Mouse (Mus musculus) midbrain, postnatal 0 days (tissue): ENCODE measurements around the gene Abhd15. TPM values are rescaled to one million over a fixed set of nuclear protein-coding genes. Genes with fewer than 3 reads are reported as not detected.

Source experiments
- ATAC-seq: fragments of 200-750 bp; cut with Nextera tagmentation; 2 replicates; pipeline ENCODE4 v1.8.0; 2017; ENCODE audit warnings: moderate number of reproducible peaks, mild to moderate bottlenecking, moderate TSS enrichment, moderate library complexity; ENCODE audit not compliant: low FRiP score
- DNase-seq: peaks from one replicate; pipeline ENCODE4 v3.0.0-alpha.2; 2015; ENCODE audit warnings: low spot score
- H3K27ac ChIP-seq: fragments of 300-500 bp; sonication (generic); 2 replicates; pipeline ENCODE4 v1.5.1; 2014; ENCODE audit warnings: low read depth, mild to moderate bottlenecking, low read length, mixed read lengths
- H3K27me3 ChIP-seq: fragments of 300-500 bp; sonication (generic); 2 replicates; pipeline ENCODE4 v1.6.1; 2014; ENCODE audit warnings: low read length, control low read depth, mixed read lengths; ENCODE audit not compliant: insufficient read depth
- H3K36me3 ChIP-seq: fragments of 300-500 bp; sonication (generic); 2 replicates; pipeline ENCODE4 v1.6.1; 2014; ENCODE audit warnings: low read length, control low read depth, mixed read lengths; ENCODE audit not compliant: insufficient read depth
- H3K4me1 ChIP-seq: fragments of 300-500 bp; sonication (generic); 2 replicates; pipeline ENCODE4 v1.6.1; 2014; ENCODE audit warnings: mild to moderate bottlenecking, control low read depth, antibody characterized with exemption, low read length, mixed read lengths; ENCODE audit not compliant: insufficient read depth
- H3K4me2 ChIP-seq: fragments of 300-500 bp; sonication (generic); 2 replicates; pipeline ENCODE4 v1.6.1; 2014; ENCODE audit warnings: low read depth, mild to moderate bottlenecking, low read length, mixed read lengths; ENCODE audit not compliant: poor library complexity, severe bottlenecking
- H3K4me3 ChIP-seq: fragments of 300-500 bp; sonication (generic); 2 replicates; pipeline ENCODE4 v1.5.1; 2014; ENCODE audit warnings: low read depth, mild to moderate bottlenecking, low read length, moderate library complexity
- H3K9ac ChIP-seq: fragments of 300-500 bp; sonication (generic); replicated peaks from 2 replicates; pipeline ENCODE4 v1.6.1; 2014; ENCODE audit warnings: mild to moderate bottlenecking, low read length, moderate library complexity, mixed read lengths; ENCODE audit not compliant: poor library complexity, severe bottlenecking
- H3K9me3 ChIP-seq: fragments of 300-500 bp; sonication (generic); 2 replicates; pipeline ENCODE4 v1.6.1; 2016; ENCODE audit warnings: low read length, control low read depth
- CTCF ChIP-seq: IDR thresholded peaks from 2 replicates; pipeline ENCODE4 v1.5.1; 2016; ENCODE audit warnings: antibody characterized with exemption, mild to moderate bottlenecking
- WGBS: fragments of 180-500 bp; shearing (Covaris S2); extraction: QIAGEN DNeasy Blood & Tissue Kit; methylation state at CpG from one replicate; pipeline ENCODE4 v1.1.7; 2014; 5-methylcytosine and 5-hydroxymethylcytosine counted together
- polyA plus RNA-seq: library from polyadenylated mRNA; unstranded; fragments of >200 nt; fragmentation: Nextera tagmentation; extraction: Ambion mirVana; gene quantifications from 2 replicates; pipeline ENCODE4 v1.2.1, GENCODE M21; 2015
- total RNA-seq: library from RNA; depleted of rRNA; stranded (reverse); fragments of >200 nt; gene quantifications from 2 replicates; pipeline ENCODE4 v1.2.3, GENCODE M21; 2014; rRNA removed

Gene Abhd15
- 3.6 and 4.2 TPM in 2 replicates for total RNA-seq
- polyA plus RNA-seq = 1.6 and 1.8 TPM in 2 replicates

DNA sequence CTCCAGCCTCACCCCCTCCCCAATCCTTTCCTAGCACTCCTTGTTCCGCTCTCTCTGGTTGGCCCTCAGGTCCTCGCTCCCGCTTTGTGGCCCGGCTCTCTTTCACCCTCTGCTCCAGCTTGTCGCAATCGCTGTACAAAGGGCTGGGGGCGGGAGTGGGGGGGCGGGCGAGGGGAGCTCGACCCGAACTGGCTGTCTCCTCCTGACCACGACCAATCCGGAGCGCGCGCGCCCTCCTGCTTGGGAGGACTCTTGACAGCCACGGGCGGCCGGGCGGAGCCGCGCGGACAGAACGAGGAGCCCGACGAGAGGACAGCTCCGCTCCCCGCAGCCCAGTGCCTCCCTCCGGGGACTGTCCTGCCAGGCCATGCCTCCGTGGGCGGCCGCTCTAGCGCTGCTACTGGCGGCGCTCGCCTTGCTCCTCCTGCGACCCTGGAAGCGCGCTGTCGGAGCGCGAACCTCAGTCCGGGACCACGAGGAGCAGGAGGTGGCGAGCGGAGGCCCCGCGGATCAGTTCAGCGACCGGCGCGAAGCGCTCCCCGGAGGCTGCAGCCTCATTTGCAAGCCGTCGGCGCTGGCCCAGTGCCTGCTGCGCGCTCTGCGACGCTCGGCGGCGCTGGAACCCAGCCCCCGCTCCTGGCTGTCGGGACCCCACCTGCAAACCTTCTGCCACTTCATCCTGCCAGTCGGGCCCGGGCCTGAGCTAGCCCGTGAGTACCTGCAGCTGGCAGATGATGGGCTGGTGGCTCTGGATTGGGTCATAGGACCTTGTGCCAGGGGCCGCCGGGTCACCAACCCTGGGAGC, at the start of gene Abhd15:
TSS of gene Abhd15 (plus strand) at position 290 of the 805 bp plus-strand sequence.
- under 1% methylated on average over 62 of the region's 72 CpGs for WGBS
- Histone ChIP-seq H3K4me1 (peaks cover 12% of the 10 kb centered on the region), H3K27me3 (peaks cover 13% of the 10 kb centered on the region; the same call in 1 of the 2 replicates), H3K4me3 (peak within 1 kb of the TSS; percentile 46), H3K36me3 (no peaks in the 10 kb centered on the region), H3K27ac (no peak within 1 kb of the TSS), H3K9me3 (no peaks in the 10 kb centered on the region), H3K4me2 (peak within 1 kb of the TSS; percentile 86), H3K9ac (peak within 1 kb of the TSS; percentile 42)
- ATAC-seq (peak; percentile 61), DNase-seq (peak; percentile 75)
- TF ChIP-seq CTCF = peak; percentile 27; the same call in 1 of the 2 replicates

DNA sequence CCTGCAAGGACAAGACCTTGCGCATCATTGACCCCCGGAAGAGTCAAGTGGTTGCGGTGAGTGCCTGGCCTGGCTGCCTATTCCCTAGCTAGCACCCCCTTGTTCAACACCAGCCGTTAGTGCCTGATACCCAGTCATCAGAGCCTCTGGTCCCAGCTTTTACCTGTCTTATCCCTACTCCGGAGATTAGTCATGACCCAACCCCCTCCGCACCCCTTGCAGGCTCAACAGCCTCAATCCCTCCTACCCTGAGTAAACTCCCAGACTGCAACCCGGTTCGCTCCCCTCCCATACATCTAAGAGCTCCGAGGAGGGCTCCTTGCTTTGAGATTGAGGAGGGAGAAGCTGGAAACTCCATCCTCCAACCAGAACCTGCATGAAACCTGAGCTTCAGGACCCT, 48.4 kb upstream of the Abhd15 start:
- no peak overlapping the region for H3K27ac ChIP-seq

DNA sequence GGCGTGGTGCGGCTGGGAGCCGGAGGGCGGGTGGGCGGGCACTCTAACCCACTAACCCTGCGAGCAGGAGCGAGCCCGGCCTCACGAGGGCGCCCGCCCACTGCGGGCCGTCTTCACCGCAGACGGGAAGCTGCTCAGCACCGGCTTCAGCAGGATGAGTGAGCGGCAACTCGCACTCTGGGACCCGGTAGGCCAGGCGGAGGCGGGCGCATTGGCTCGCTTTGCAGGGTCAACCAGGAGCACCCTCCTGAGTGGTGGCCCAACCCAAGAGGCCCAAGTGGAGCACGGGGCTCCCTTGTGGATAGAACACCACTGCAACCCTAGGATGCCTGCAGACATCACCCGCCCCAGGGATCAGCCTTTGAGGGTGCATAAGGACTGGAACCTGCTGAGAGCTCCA, 47.8 kb upstream of the Abhd15 start:
- ATAC-seq (peak; percentile 21; the same call in 1 of the 2 replicates), DNase-seq (no peak)
- Histone ChIP-seq H3K9ac (no peak overlapping the region), H3K4me2 (no peak overlapping the region), H3K4me3 (no peak overlapping the region), H3K36me3 (peaks cover 14% of the 10 kb centered on the region), H3K9me3 (no peaks in the 10 kb centered on the region), H3K4me1 (peaks cover 5% of the 10 kb centered on the region; the same call in 1 of the 2 replicates), H3K27ac (no peak overlapping the region), H3K27me3 (peaks cover 27% of the 10 kb centered on the region)
- peak; percentile 49 for TF ChIP-seq CTCF
- 6% methylated on average over 25 of the region's 25 CpGs for WGBS

More for the DNA sequence above, 48.4 kb upstream of the Abhd15 start:
- H3K9ac ChIP-seq = no peak overlapping the region
- TF ChIP-seq CTCF = no peak
- no peak overlapping the region for H3K4me2 ChIP-seq
- no peak overlapping the region for H3K4me3 ChIP-seq
- peaks cover 8% of the 10 kb centered on the region for H3K36me3 ChIP-seq
- no peak for ATAC-seq
- H3K27me3 ChIP-seq = peaks cover 30% of the 10 kb centered on the region
- H3K4me1 ChIP-seq = peaks cover 5% of the 10 kb centered on the region; the same call in 1 of the 2 replicates
- no peak for DNase-seq
- no peaks in the 10 kb centered on the region for H3K9me3 ChIP-seq
- whole genome bisulfite sequencing = 49% methylated on average over 9 of the region's 9 CpGs

DNA sequence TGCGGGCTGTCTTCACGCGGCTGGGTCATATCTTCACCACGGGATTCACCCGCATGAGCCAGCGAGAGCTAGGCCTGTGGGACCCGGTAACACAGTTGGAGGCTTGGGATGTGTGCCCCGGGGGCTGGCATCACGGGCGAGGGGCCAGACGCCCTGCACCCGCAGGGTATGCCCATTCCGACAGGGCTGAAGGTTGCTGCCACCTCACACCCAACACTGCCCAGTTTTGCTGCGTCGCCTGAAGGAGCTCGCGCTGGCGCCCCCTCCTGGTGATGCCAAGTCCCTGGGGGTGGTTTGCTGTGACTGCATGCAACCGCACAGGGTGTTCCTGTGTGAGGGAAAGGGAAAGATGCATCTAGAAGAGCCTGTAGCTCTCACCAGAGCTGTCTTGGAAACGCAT, 47.1 kb upstream of the Abhd15 start:
- Histone ChIP-seq H3K9ac (no peak overlapping the region), H3K4me2 (no peak overlapping the region), H3K4me1 (peaks cover 4% of the 10 kb centered on the region; the same call in 1 of the 2 replicates), H3K4me3 (no peak overlapping the region), H3K9me3 (no peaks in the 10 kb centered on the region), H3K36me3 (peaks cover 20% of the 10 kb centered on the region), H3K27me3 (peaks cover 21% of the 10 kb centered on the region), H3K27ac (no peak overlapping the region)
- TF ChIP-seq CTCF = peak; percentile 75
- DNase-seq (peak; percentile 68), ATAC-seq (no peak; the same call in 1 of the 2 replicates)
- 11% methylated on average over 20 of the region's 20 CpGs for WGBS

DNA sequence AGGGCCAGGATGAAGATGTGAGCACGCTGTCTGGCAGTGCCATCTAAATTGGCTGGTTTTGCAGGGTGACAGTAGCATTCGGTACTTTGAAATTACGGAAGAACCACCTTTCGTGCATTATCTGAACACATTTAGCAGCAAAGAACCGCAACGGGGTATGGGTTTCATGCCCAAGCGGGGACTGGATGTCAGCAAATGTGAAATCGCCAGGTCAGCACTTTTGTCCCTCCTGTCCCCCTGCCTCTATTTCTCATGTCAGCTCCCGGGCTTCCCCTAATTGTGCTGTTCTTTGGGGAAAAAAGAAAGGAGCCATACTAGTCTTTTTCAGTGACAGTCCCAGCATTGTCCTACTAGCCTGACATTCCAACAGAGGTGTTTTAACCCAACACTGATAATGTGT, 46.5 kb upstream of the Abhd15 start:
- no peak for DNase-seq
- H3K9me3 ChIP-seq = no peaks in the 10 kb centered on the region
- H3K4me2 ChIP-seq = no peak overlapping the region
- 87% methylated on average over 9 of the region's 9 CpGs for WGBS
- TF ChIP-seq CTCF = no peak
- H3K27ac ChIP-seq = no peak overlapping the region
- H3K36me3 ChIP-seq = peaks cover 24% of the 10 kb centered on the region
- no peak overlapping the region for H3K4me3 ChIP-seq
- no peak for ATAC-seq
- no peak overlapping the region for H3K9ac ChIP-seq
- H3K4me1 ChIP-seq = 0 out of 2 replicates have a peak, but pooled peaks cover 2% of the 10 kb centered on the region
- peaks cover 17% of the 10 kb centered on the region for H3K27me3 ChIP-seq

DNA sequence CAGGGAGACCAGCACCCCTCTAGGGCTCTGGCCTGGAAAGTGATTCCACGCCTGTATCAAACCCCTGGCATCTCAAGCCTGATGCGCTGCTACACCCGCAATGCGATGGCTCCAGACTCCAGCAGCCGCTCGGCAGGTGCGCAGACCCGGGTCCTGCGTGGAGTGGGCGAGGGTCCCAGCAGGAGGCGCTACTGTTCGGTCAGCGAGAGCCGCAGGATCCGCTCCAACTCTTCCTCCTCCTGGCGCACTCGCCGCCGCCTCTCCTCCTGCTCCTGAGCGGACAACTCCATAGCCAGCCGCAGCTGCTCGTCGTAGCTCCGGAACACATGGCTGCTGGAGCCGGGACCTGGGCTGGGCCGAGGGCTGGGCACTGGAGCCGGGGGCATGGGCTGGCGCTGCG, 43.5 kb upstream of the Abhd15 start:
- peaks cover 36% of the 10 kb centered on the region for H3K36me3 ChIP-seq

More for the DNA sequence above, 43.5 kb upstream of the Abhd15 start:
- 76% methylated on average over 29 of the region's 29 CpGs for WGBS
- peak; percentile 10; the same call in 1 of the 2 replicates for TF ChIP-seq CTCF
- DNase-seq = no peak
- Histone ChIP-seq H3K9me3 (no peaks in the 10 kb centered on the region), H3K27ac (no peak overlapping the region), H3K27me3 (peaks cover 17% of the 10 kb centered on the region), H3K9ac (no peak overlapping the region), H3K4me1 (0 out of 2 replicates have a peak, but pooled peaks cover 2% of the 10 kb centered on the region), H3K4me2 (no peak overlapping the region), H3K4me3 (no peak overlapping the region)
- no peak for ATAC-seq
